Mouse (Mus musculus) lung, embryonic 15.5 days (tissue): ENCODE measurements around the gene Hmmr. TPM values are rescaled to one million over a fixed set of nuclear protein-coding genes. Genes with fewer than 3 reads are reported as not detected.

Experiments
- ATAC-seq: fragments of 200-750 bp; cut with Nextera tagmentation; 2 replicates; pipeline ENCODE4 v1.8.0; 2017; ENCODE audit warnings: moderate number of reproducible peaks, borderline replicate concordance; ENCODE audit not compliant: low FRiP score, low TSS enrichment; ENCODE audit errors: extremely low read depth
- H3K27ac ChIP-seq: fragments of 300-500 bp; sonication (generic); 2 replicates; pipeline ENCODE4 v1.5.1; 2015; ENCODE audit warnings: moderate library complexity, mild to moderate bottlenecking, inconsistent platforms
- H3K27me3 ChIP-seq: fragments of 300-500 bp; sonication (generic); 2 replicates; pipeline ENCODE4 v1.6.1; 2015; ENCODE audit warnings: inconsistent platforms
- H3K36me3 ChIP-seq: fragments of 300-500 bp; sonication (generic); 2 replicates; pipeline ENCODE4 v1.6.1; 2015; ENCODE audit warnings: inconsistent platforms
- H3K4me1 ChIP-seq: fragments of 300-500 bp; sonication (generic); 2 replicates; pipeline ENCODE4 v1.6.1; 2015; ENCODE audit warnings: inconsistent platforms
- H3K4me2 ChIP-seq: fragments of 300-500 bp; sonication (generic); 2 replicates; pipeline ENCODE4 v1.6.1; 2015; ENCODE audit warnings: inconsistent platforms, mild to moderate bottlenecking, moderate library complexity
- H3K4me3 ChIP-seq: fragments of 300-500 bp; sonication (generic); 2 replicates; pipeline ENCODE4 v1.5.1; 2015; ENCODE audit warnings: mild to moderate bottlenecking, inconsistent platforms
- H3K9ac ChIP-seq: fragments of 300-500 bp; sonication (generic); 2 replicates; pipeline ENCODE4 v1.6.1; 2015; ENCODE audit warnings: inconsistent platforms
- H3K9me3 ChIP-seq: fragments of 300-500 bp; sonication (generic); 2 replicates; pipeline ENCODE4 v1.6.1; 2016; ENCODE audit warnings: inconsistent platforms
- WGBS: fragments of 180-500 bp; shearing (Covaris S2); methylation state at CpG from one replicate; pipeline ENCODE4 v1.1.7; 2015; 5-methylcytosine and 5-hydroxymethylcytosine counted together
- polyA plus RNA-seq: library from polyadenylated mRNA; unstranded; fragments of >200 nt; fragmentation: Nextera tagmentation; extraction: Ambion mirVana; gene quantifications from 2 replicates; pipeline ENCODE4 v1.2.1, GENCODE M21; 2015

The Hmmr gene
- polyA plus RNA-seq = 51.7 and 57.0 TPM in 2 replicates

DNA sequence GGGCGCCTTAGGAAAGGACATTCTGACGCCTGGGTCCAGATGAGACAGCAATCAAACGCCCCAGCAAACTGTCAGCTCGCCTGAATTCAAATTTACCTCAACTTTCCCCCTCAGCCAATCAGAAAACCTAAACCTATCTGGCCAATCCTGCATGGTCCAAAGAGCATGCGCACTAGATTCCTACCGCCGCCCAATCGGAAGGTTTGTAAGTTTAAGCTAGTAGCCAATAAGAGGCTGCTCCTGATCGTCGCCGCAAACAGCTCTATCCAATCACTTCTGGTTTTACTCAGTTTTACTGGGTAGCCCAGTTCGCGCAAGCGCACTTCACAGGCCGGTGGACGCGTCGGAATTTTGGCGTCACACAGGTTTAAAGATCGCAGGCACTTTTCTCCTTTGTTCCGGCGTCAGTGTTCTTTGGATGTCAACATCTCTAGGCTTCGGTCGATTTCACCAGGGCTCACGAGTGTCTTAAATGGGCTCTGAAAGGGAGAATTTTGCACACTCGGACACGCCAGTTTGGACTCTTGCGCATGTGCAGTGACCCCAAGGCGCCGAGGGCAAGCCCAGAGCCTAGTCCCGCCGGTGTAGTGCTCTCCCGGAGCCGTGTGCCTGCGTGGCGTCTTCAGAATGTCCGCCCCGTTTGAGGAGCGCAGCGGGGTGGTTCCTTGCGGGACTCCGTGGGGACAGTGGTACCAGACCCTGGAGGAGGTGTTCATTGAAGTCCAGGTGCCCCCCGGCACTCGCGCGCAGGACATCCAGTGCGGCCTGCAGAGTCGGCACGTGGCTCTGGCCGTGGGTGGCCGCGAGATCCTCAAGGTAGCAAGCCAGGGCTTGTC, at the start of gene Hmmr, which contains the start of gene Nudcd2:
Hmmr (minus strand) TSS at position 84 of the 836 bp plus-strand sequence.
Nudcd2 (plus strand) TSS at position 329 of the 836 bp plus-strand sequence.
- Histone ChIP-seq H3K36me3 (peaks cover 27% of the 10 kb centered on the region), H3K9me3 (no peaks in the 10 kb centered on the region), H3K4me3 (peak within 1 kb of the TSS; percentile 81), H3K9ac (peak within 1 kb of the TSS; percentile 88), H3K27me3 (no peaks in the 10 kb centered on the region), H3K27ac (peak within 1 kb of the TSS; percentile 77), H3K4me2 (peak within 1 kb of the TSS; percentile 86), H3K4me1 (peaks cover 29% of the 10 kb centered on the region)
- peak; percentile 99 for ATAC-seq
- under 1% methylated on average over 52 of the region's 52 CpGs for WGBS

DNA sequence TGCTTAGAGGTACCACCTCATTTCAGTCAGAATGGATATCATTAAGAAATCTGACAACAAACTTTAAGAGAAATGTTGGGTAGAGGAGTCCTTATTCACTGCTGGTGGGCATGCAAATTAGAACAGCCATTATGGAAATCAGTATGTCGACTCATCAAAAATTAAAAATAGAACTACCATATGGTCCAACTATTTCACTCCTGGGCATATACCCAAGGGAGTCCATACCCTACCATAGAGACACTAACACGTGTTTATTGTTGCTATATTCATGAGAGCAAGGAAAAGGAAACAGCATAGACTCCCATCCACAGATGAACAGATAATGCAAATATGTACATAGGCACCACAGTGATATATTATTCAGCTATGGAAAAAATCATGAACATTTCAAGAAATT, 48.6 kb upstream of the Hmmr start:
- no peak for ATAC-seq
- Histone ChIP-seq H3K9me3 (no peaks in the 10 kb centered on the region), H3K9ac (no peak overlapping the region), H3K27ac (no peak overlapping the region), H3K4me3 (no peak overlapping the region), H3K36me3 (no peaks in the 10 kb centered on the region), H3K4me1 (no peaks in the 10 kb centered on the region), H3K4me2 (no peak overlapping the region), H3K27me3 (no peaks in the 10 kb centered on the region)
- WGBS = 71% methylated on average over 2 of the region's 2 CpGs

DNA sequence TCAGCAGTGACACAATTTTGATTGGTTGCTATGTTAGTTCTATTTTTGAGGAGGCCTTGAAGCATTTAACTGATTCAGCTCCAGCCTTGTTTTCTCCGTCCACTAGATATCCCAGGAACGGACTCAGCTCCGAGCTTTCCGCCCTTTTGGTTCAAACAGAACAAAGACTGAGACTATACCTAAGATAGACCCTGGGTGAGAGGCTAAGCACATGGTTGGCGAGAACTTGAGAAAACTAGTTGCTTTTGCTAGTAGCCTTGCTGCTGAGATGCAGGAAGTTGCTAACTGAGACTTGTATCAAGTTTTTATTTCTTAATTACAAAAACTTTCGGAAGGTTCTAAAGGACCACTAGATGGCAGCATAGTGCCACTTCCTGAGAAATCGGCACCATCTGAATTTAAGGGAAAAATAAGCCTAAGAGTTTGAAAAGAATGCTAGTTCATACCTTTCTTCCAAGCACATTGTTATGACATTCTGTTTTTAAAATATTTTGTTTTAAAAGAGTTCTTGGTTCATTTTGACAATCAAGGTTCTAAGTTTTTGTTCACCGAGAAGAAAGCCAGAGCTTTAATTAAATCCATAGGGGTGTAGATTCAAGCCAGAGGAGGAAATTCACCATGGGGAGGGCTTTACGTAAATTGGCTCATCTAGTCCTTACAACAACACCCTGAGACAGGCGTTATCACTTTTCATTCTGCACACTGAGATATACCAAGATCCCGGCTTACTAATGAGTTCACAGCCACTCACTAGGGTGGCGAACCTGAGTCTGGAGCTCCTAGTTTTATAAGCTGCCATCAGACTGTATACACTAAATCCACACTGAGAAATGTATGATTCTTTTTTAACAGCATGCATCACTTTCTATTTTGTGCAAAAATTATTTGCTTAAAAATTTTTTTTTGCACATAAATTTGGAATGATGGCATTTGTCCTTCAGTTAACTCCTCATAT, 42.4 kb upstream of the Hmmr start:
- H3K9ac ChIP-seq = no peak overlapping the region
- H3K4me2 ChIP-seq = no peak overlapping the region
- ATAC-seq = no peak
- H3K27ac ChIP-seq = no peak overlapping the region
- no peaks in the 10 kb centered on the region for H3K4me1 ChIP-seq
- no peaks in the 10 kb centered on the region for H3K9me3 ChIP-seq
- H3K27me3 ChIP-seq = no peaks in the 10 kb centered on the region
- H3K36me3 ChIP-seq = no peaks in the 10 kb centered on the region
- 41% methylated on average over 12 of the region's 12 CpGs for WGBS
- no peak overlapping the region for H3K4me3 ChIP-seq

DNA sequence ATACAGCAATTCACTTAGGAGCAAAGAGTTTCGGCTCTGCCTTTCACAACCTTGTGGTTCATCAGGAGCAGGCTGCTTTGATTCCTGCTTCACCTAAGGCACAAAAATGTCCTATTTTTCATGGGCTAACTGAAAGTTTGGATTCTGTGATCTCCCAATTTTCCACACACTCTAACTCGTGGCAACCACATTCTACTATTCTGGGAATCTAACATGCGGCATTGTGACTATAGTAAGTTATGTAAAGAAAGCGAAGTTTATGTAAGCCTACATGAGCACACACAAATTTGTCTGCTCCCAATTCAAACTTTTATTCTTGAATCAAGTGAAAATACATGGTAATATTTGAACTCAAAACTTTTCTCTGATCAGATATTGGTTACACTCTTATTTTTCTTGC, 31.5 kb upstream of the Hmmr start:
- Histone ChIP-seq H3K4me2 (no peak overlapping the region), H3K27me3 (no peaks in the 10 kb centered on the region), H3K27ac (no peak overlapping the region), H3K36me3 (no peaks in the 10 kb centered on the region), H3K9me3 (no peaks in the 10 kb centered on the region), H3K4me3 (no peak overlapping the region), H3K4me1 (no peaks in the 10 kb centered on the region), H3K9ac (no peak overlapping the region)
- no peak for ATAC-seq
- 71% methylated on average over 4 of the region's 4 CpGs for WGBS

DNA sequence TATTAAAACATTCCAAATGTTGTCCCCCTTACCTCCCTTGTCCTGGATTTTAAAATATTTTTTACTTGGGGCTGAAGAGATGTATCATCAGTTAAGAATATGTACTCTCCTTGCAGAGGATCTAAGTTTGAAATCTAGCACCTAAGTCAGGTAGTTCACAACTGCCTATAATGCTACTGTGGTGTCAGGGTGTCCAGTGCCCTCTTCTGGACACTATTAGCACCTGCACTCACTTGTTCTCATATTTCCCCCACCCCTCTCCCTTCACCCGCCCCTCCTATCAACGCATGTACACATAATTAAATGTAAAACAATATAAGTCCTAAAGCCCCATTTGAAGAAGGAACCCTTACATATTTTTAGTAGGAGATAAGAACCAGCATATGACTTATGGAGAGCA, 30.2 kb upstream of the Hmmr start:
- WGBS = 30% methylated on average over 2 of the region's 2 CpGs
- ATAC-seq = no peak

DNA sequence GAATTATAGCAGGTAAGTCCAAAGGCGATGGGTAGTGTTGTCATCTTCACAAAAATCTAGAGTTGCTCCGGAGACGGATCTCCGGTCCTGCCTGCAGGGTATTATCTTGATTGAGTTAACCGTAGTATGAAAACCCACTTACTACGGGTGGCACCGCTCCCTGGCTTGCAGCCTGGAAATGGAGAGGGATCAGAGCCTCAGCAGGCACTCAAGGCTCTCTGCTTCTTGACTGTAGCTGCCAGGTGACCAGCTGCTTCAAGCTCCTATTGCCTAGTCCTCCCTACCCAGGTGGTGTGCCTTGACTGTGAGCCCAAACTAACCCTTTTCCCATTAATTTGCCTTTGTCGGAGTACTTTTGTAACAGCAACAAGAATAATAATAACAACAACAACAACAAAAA, 26.7 kb upstream of the Hmmr start:
- 72% methylated on average over 8 of the region's 8 CpGs for WGBS
- Histone ChIP-seq H3K4me3 (no peak overlapping the region), H3K4me2 (no peak overlapping the region), H3K4me1 (0 out of 2 replicates have a peak, but pooled peaks cover 2% of the 10 kb centered on the region), H3K9ac (no peak overlapping the region), H3K27me3 (no peaks in the 10 kb centered on the region), H3K9me3 (no peaks in the 10 kb centered on the region), H3K36me3 (no peaks in the 10 kb centered on the region), H3K27ac (no peak overlapping the region)
- no peak for ATAC-seq

More for the DNA sequence above, 30.2 kb upstream of the Hmmr start:
- H3K9ac ChIP-seq = no peak overlapping the region
- H3K4me2 ChIP-seq = no peak overlapping the region
- H3K4me1 ChIP-seq = no peaks in the 10 kb centered on the region
- H3K9me3 ChIP-seq = no peaks in the 10 kb centered on the region
- no peak overlapping the region for H3K4me3 ChIP-seq
- no peaks in the 10 kb centered on the region for H3K27me3 ChIP-seq
- H3K27ac ChIP-seq = no peak overlapping the region
- no peaks in the 10 kb centered on the region for H3K36me3 ChIP-seq

DNA sequence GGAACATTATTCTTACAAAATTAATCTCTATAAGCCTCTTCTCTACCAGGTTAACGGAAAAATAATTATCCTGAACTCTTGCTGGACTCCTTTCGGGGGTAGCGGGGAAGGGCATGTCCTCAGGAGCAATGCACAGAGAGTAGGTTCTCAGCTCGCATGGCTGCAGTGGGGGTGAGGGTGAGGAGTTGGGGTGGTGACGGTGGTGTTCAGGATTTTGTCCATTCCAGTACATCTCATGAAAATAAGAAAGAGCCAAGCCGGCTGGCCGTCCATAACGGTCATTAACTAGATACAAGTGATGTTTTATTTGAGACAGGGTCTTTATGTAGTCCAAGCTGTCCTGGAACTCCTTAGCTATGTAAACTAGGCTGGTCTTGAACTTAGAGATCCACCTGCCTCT, 22.7 kb upstream of the Hmmr start:
- Histone ChIP-seq H3K9ac (no peak overlapping the region), H3K4me1 (peaks cover 14% of the 10 kb centered on the region; the same call in 1 of the 2 replicates), H3K4me2 (peak overlapping the region; percentile 73), H3K9me3 (no peaks in the 10 kb centered on the region), H3K4me3 (no peak overlapping the region), H3K36me3 (peaks cover 8% of the 10 kb centered on the region; the same call in 1 of the 2 replicates), H3K27ac (no peak overlapping the region), H3K27me3 (no peaks in the 10 kb centered on the region)
- WGBS = 84% methylated on average over 8 of the region's 8 CpGs
- no peak for ATAC-seq

DNA sequence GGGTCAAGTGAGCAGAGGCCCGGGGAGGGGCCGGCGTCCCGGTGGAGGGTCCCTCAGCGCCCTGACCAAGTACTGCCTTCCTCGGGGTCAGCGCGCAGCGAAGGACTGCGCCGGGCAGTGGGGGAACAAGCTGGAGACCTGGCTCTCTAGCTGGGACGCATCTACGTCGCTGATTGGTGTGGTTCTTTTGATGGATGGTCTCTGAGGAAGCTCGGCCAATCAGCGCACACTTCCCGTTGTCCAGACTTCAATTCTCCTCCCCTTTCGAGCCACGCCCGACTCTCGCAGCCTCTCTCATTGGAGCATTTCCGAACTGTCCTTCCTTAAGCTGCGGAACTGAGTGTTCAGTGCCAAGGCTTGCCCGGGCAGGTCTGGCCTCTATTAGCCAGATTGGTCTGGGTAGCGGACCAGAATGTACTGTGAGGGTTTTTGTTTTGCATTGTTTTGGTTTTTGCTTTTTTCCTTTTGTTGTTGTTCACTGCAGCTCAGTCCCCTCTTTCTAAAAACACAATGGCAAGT, 21.9 kb upstream of the Hmmr start, which contains the start of gene Ccng1:
Ccng1 (minus strand) TSS at position 203 of the 519 bp plus-strand sequence.
- Histone ChIP-seq H3K9ac (peak within 1 kb of the TSS; percentile 75), H3K4me1 (peaks cover 14% of the 10 kb centered on the region; the same call in 1 of the 2 replicates), H3K27me3 (no peaks in the 10 kb centered on the region), H3K36me3 (peaks cover 12% of the 10 kb centered on the region; the same call in 1 of the 2 replicates), H3K9me3 (no peaks in the 10 kb centered on the region), H3K4me3 (peak within 1 kb of the TSS; percentile 83), H3K4me2 (peak within 1 kb of the TSS; percentile 73), H3K27ac (peak within 1 kb of the TSS; percentile 72)
- peak; percentile 100 for ATAC-seq
- under 1% methylated on average over 25 of the region's 25 CpGs for WGBS

DNA sequence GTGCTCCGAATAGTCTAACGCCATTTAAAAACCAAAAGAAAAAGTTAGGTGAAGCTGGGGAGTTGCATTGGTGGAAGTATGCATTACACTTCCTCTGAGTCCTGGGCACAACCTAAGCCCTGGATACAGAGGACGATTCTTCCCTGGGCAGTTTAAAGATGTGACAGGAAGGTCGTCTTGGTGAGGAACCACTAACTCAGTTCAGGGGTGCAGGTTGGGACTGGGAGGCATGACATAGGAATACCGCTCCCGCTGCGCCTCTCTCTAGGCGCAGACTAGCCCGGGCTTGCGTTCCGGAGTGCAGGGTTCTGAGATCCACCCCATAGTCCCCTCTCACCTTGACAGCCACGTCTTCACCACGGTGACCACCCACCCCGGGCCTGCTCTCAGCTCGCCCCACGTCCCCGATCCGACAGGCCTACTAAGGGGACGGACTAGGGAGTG, 21.5 kb upstream of the Hmmr start:
- Histone ChIP-seq H3K4me1 (peaks cover 14% of the 10 kb centered on the region; the same call in 1 of the 2 replicates), H3K4me2 (peak overlapping the region; percentile 73), H3K4me3 (peak overlapping the region; percentile 83), H3K36me3 (peaks cover 13% of the 10 kb centered on the region; the same call in 1 of the 2 replicates), H3K9ac (peak overlapping the region; percentile 75), H3K9me3 (no peaks in the 10 kb centered on the region), H3K27ac (peak overlapping the region; percentile 72), H3K27me3 (no peaks in the 10 kb centered on the region)
- ATAC-seq = no peak
- WGBS = under 1% methylated on average over 19 of the region's 19 CpGs

DNA sequence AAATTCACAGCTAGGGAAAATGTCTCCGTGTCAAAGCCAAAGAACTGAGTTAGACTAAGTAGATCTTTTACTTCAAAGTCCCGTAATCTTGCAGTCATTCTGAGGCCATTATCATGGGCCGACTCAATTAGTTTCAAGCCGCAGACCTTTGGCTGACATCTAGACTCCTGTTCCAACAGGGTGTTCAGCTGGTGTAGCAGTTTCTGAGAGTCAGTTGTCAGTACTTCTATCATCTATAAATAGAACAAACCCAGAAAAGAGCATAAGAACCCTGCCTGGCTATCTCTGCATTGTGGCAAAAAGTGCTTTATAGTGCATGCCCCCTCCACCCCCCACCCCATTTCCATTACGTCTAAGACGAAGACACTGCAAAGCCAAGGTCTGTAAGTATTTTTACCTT, 20.6 kb upstream of the Hmmr start:
- H3K27ac ChIP-seq = no peak overlapping the region
- ATAC-seq = no peak
- peak overlapping the region; percentile 73 for H3K4me2 ChIP-seq

DNA sequence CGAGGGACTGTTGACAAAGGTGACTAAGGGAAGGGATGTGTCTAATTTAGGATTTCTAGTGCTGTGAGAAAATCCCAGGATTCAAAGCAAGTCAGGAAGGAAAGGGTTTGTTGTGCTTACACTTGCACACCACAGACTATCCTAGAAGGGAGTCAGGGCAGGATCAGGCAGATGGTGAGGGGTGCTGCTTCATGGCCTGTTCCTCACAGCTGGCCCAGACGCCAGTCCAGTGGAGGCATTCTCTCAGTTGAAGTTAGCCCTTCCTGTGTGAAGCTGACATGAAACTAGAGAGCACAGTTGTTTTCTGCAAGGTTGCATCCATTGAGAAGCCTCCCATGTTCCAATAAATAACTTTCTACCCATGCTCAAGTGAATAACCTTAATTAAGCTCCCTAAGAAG, 14.5 kb upstream of the Hmmr start:
- ATAC-seq = no peak
- H3K27me3 ChIP-seq = no peaks in the 10 kb centered on the region
- WGBS = 42% methylated on average over 2 of the region's 2 CpGs
- H3K9me3 ChIP-seq = no peaks in the 10 kb centered on the region
- H3K9ac ChIP-seq = no peak overlapping the region
- H3K27ac ChIP-seq = no peak overlapping the region
- H3K4me2 ChIP-seq = no peak overlapping the region
- no peaks in the 10 kb centered on the region for H3K4me1 ChIP-seq
- H3K36me3 ChIP-seq = peaks cover 16% of the 10 kb centered on the region; the same call in 1 of the 2 replicates
- no peak overlapping the region for H3K4me3 ChIP-seq

More for the DNA sequence above, 20.6 kb upstream of the Hmmr start:
- 49% methylated on average over 6 of the region's 6 CpGs for WGBS
- Histone ChIP-seq H3K4me1 (peaks cover 14% of the 10 kb centered on the region; the same call in 1 of the 2 replicates), H3K27me3 (no peaks in the 10 kb centered on the region), H3K4me3 (peak overlapping the region; percentile 12; the same call in 1 of the 2 replicates), H3K36me3 (peaks cover 16% of the 10 kb centered on the region; the same call in 1 of the 2 replicates), H3K9ac (no peak overlapping the region), H3K9me3 (no peaks in the 10 kb centered on the region)
